Mouse (Mus musculus) liver, embryonic 14.5 days (tissue): ENCODE measurements at regions not wholly inside any gene's neighbourhood (a gene's known extent, or its start where the extent isn't known, plus 50 kb on each side); places are given as distances from the start of the nearest gene placed in this dataset.

Source experiments
- CTCF ChIP-seq: IDR thresholded peaks from 2 replicates; pipeline ENCODE4 v1.5.1; 2016; ENCODE audit warnings: antibody characterized with exemption, low read depth, control low read depth
- EP300 ChIP-seq: IDR thresholded peaks from 2 replicates; pipeline ENCODE4 v1.6.1; 2016; ENCODE audit warnings: antibody characterized with exemption, low read depth

DNA sequence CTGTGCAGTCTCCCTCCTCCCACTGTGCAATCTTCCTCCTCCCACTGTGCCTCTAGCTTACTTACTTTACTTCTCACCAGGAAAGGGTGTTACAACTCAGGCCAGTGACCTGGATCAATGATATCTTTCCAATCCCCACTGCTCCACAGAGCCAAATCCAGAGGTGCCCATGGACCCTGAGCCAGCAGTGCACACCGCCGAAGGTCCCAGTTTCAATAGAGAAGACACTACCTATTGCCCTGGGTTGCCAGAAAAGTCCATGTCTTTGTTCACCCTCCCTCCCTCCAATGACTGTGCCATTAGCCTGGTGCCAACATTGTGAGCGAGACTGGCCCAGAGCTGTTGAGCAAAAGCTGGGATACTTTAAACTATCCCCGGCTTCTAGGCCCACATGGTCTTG is 53.8 kb upstream of the Iqsec3 start:
- TF ChIP-seq CTCF = no peak
- no peak for TF ChIP-seq EP300
